Mouse (Mus musculus): Measurements from ENCODE around the gene Slc43a2.

DNA sequence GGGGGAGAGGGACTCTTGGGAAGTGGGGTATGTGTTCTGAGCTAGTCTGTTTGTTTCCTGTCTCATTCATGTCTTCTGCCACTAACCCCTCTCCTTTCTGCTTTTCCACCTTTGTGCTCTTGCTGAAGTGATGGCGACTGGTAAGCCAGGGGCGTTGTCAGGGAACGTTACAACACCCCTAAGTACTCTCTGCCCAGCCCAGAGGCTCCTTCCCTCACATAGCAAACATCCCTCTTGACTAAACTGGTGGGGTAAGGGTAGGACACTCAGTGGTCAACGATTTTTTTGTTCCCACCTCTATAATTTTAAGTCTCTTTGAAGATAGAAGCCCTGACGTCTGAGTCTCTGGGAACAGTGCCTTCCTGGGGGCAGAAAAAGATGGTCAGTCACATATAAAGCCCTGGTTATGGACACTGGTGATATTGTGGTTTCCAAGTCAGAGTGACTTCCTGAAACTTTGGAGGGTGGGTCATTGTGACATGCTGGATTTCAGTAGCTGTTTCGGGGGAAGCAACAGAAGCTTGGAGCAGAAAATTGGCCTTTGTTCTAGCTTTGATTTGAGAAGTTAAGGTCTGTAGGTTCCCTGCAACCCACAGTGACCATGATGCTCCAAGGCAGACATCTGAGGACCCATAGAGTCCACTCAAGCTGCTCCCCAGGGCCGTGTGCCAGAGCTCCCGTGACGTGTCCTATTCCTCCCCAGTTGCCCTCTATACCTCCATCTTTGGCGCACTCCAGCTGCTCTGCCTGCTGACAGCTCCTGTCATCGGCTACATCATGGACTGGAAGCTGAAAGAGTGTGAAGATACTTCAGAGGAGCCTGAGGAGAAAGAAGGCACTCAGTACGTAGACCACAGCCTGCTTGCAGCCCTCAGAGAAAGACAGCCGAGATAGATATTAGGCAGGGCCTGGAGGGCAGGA lies 35.0 kb downstream of the Slc43a2 start:
- no peak for TF ChIP-seq CTCF (IDR thresholded peaks at IDR 0.05; ENCODE audit: insufficient read depth, low read depth, low read length)
- TF ChIP-seq POLR2A (IDR thresholded peaks at IDR 0.05; ENCODE audit: insufficient read depth, low read depth, low read length): no peak

All from olfactory bulb, adult 2 months (tissue).